Mouse (Mus musculus) inflammation-experienced regulatory T-cells, adult 6 months (primary cell): ENCODE measurements at regions not wholly inside any gene's neighbourhood (a gene's known extent, or its start where the extent isn't known, plus 50 kb on each side); places are given as distances from the start of the nearest gene placed in this dataset.

Source experiments
- ATAC-seq: one replicate; pipeline ENCODE4 v1.8.0; 2017

DNA sequence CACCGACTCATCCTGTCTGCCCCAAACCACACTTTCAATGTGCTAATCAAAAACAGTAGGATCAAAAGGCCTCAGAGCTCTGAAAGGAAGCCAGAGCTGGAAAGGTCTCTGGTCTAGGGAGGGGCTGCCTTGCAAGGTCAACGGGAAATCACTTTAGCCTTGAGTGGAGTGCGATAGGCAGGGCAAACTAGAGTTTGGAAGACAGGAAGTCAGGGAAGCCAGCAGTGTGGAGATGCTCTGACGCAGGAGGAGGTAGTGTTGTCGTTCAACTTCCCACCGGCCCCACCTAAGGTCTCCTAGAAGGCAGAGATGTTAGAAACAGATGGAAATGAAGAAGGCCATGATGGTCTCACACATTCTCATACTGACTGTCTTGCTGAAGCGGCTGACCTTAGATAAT is 52.0 kb upstream of the Trp53i11 start:
- no peak for ATAC-seq

DNA sequence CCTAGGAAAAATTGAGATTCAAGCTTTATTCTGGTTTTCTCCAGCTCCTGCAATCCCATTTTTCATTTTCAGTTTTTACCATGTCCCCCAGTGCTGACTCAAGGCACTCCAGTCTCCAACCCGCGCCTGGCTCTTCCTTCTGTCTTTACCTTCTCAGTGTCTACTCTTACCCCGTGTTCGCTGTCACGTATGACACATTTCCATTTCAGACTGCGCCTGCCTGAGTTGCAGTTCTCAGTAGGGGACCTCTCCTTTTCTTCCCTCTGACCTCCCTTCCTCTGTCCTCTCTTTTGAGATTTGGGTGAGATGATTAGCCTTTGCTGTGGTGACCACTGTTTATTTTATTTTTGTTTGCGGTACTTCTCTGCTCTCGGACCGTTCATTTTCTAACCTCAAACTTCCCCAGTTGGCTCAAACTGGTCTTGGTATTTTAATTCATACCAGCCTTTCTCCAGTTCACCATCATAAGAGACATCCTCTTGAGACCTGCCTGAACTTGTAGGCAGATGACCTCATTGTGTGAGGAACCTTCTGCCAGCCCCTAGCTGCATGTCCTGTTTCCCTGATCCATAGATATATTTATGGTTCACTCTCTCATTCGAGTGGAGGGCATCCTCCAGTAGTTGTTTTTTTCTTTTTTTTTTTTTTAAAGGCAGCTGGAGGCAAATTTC is 53.9 kb upstream of the Trp53i11 start:
- no peak for ATAC-seq

DNA sequence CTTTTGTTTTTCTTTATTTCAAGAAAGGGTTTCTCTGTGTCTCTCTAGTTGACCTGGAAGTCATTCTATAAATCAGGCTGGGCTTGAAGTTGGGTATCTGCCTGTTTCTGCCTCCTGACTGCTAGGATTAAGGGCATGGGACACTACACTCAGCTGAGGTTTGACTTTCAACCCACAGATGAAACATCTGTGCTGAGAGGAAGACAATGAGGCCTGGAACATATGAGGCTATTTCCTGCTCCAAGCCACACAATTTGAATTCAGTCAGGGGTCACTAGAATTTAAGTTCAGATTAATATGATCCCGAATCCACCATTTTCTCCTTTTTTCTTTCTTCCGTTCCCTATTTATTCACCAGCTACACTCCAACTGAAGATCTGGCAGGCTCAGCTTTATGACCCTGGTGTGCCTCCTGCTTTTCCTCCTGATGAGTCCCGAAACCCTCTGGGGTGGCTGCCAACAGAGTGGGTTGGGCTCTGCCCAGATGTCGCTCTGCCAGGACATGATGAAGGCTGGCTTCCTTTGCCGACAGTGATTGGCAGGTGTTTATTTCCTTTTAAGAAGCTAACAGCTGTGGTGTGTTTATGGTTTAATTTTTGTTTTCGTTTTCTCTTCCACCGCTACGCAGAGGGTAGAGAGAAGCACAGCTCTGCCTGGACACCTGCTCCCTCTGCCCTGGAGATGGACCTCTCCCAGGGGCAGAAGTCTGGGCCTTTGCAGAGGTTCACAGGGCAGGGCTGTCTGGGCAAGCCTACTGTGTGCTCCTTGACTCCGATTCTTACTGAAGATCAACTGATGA is 55.3 kb upstream of the Trp53i11 start:
- peak; percentile 82 for ATAC-seq

DNA sequence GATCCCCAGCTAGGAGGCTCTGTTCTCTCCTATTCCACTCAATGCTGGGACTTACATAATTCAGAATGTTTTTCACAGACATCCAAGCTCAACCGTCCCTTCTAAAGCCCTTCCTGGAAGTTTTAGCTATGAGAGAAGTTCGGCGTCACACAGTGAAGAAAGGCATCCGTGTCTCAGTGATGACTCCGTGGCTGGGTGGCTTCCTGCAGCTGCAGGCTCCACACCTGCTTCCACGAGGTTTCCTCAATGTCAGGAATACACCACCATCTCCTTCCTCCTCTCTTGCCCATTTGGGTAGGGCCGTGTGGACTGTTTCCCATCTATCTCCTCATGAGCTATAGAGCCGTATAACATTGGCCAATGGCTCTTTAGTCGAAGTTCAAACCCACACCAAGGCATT is 56.1 kb upstream of the Trp53i11 start:
- ATAC-seq = no peak

DNA sequence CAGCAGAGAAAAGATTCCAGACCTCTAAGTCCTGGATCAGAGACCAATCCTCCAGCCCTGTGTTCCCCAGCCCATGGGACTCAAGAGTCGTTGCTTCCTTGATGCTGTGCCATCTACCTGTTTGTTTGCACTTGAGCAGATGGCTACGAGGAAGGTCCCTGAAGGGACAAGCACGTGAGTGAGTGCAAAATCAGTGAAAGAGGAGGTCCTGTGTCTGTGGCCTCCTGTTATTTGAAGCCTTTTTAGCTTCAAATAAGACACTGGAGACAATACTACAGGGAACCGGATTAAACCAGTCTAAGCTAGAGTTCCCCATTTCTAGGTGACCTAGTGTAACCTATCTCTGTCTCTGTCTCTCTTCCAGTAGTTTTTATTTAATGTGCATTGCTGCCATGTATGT is 58.2 kb upstream of the Trp53i11 start:
- ATAC-seq = no peak

DNA sequence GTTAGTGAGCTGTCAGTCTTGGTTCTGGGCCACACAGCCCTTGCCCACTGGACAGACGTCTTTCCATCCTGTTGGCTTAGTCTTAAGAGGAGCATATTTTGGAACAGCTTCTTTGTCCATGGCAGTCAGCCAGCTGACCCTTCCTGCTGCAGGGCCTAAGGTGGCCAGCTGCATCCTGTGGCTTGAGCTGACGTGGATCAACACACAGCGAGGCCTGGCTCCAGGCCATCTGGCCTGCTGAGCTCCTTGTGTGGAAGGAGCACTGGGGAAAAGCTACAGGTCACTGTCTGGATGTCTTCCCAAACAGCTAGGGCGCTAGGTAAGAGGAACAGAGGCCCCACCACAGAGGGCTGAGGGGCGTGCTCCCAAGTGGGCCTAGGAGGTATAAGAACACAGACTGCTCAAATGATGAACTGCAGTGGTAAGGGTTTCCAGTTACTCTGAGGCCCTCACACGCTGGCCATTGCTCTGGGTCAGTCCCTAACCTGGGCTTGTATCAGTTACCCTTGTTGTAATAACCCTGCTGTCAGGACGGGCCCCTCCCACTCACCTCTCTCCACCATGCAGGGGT is 60.7 kb upstream of the Trp53i11 start:
- ATAC-seq = no peak

DNA sequence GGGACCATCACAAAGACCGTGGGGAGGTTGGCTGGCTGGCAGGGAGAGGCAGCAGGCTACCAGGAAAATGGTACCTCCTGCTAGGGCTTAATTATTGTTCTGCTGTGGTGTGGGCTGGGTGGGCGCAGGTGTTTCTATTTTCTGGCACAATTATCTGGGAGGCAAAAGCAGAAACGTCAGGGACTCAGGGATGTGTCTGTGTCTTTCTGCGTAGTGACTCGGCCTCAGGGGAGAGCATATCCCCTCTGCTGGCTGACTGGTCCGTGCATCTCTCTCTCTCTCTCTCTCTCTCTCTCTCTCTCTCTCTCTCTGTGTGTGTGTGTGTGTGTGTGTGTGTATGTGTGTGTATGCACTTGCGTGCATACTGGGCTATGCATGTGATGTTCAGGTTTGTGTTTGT is 61.2 kb upstream of the Trp53i11 start:
- ATAC-seq = no peak

DNA sequence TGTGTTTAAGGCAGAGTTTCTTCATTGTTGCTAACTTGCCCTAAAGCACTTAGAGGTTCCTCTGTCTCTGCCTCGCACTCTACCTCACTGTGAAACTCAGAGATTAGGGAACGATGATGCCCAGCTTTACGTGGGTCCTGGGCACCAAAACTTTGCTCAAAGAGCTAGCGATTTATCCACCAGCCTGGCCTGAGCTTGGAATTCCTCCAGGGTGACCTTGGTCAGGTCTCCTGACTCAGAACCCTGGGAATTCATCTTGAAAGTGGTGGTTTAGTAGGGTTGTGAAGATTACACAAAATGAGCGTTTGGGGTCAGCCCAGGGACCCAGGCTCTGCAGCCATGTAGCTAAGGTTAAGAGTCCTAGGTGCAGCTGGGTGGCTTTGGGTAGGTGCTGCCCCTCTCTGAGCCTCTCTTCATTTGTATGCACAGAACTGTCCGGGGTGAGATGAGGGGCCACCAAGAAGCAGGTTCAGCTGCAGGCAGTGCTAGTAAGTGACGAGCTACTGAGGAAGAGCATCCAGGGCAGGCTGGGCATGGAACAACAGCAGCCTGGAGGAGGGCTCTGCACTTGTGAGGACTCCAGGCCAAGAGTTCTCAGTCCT is 62.4 kb upstream of the Trp53i11 start:
- ATAC-seq = no peak

DNA sequence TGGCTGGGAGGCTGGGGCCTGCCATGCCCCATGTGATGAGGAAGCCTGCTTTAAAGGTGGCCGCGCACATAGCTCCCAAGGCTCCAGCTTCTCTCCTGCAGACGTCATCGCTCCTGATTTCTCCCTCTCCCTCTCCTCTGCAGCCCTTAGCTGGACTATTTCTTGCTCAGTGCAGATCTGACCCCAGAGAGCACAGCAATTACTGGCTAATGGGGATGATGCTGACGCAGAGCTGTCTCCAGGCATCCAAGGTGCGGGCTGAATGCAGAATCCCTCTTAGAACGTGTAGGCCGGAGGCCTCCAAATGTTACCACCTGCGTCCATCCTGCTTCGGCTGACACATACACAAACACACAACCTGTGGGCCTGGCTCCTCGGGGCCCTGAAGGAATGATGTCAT is 63.5 kb upstream of the Trp53i11 start:
- ATAC-seq = no peak

DNA sequence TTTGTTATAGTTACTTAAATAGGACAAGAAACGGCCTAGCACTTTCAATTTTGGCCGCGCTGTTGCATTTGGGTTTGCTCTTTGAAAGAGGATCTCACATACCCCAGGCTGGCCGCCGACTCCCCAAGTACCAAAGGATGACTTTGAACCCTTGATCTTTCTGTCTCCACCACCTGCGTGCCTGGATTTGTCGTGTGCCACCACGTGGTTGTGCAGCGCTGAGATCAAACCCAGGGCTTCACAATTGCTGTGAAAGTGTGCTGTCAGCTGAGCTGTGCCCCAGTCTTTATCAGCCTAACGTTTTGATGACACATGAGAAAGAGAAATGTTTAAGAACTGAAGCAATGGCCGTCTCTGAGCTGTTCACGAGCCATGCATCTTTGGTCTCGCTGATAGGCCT is 67.0 kb upstream of the Trp53i11 start:
- ATAC-seq = no peak

DNA sequence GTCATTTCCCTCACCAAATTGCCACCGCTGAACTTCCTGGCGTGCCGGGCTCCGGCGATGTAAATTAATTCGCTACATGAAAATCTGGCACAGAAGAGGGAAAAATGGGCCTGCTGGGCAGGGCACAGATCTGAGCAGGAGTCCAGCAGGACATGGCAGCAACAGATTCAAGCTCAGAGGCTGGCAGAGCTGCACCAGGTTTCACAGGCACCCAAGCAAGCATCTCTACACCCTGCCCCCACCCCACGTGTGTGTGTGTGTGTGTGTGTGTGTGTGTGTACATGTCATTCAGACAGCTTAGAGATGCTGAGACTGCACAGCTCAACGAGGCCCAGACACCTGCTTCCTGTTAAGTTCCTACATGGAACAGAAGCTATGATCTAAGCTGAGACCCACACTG is 68.3 kb upstream of the Trp53i11 start:
- ATAC-seq = no peak

DNA sequence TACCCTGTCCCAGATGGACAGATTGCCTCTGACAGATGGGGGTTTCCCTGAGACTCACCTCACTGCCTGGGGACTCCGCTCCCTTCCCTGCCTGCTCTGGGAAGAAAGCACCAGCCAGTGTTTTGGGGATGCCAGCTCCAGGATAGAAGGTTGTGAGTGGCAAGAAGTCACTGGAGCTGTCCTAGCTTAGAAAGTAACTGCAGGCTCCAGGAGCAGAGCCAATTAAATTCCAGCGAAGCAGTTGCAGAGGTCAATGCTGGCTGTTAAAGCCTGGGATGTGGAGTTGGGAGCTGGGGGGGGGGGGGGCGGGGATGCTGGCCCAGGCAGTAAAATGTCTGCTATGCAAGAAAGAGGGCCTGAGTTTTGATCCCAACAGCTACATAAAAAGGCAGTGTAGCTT is 69.3 kb upstream of the Prdm11 start:
- no peak for ATAC-seq

DNA sequence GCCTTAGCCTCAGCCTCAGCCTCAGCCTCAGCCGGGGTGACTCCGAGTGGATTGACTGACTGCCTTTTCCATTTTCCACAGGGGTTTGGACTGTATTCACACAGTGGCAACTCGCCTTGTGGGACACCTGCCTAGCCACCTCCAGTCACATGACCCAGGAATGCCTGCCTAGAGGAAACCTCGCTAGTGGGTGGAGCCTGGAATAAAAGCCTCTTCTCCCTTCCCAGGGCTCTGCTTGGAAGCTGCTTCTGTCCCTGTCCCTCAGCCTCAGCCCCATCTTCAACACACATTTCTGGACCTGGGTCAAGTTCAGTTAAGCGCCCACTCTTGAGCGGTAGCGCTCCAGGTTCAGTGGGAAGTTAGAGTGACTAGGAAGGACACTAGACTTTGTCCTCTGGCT is 68.0 kb upstream of the Prdm11 start:
- no peak for ATAC-seq

DNA sequence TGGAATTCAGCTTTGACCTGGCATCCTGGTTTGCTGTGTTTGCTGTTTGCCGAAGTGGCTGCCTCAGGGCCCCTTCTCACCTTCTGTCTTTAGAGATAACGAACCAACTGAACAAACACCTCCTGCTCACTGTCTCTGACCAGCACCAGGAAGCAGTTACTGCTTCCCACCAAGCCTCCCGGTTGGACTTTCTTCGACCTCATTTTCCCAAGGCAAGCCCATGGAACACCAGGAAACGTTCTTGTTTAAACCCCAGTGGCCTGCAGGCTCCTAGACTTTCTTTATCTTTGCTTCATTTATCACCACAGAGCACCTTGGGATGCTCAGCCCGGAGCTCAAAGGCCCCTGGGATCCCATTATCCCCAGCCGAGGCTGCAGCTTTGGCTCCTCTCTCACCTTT is 66.4 kb upstream of the Prdm11 start:
- ATAC-seq = no peak

DNA sequence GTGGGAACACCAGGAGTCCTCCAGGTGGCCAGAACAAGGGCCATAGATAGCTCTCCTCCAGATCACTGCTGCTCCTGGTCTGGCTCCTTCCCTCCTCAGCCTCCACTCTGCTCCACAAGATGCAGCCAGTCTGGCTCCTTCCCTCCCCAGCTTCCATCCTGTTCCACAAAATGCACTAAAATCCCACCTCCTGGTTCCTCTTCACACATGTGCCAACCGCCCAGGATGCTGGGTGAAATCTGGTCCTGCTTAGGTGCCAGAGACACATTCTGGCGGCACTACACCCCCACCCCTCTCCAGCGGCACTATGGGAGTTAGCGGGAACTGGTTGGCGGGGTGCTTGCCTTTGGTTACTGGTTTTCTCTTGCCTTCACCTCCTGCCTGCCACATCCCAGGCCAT is 64.9 kb upstream of the Prdm11 start:
- ATAC-seq = no peak

DNA sequence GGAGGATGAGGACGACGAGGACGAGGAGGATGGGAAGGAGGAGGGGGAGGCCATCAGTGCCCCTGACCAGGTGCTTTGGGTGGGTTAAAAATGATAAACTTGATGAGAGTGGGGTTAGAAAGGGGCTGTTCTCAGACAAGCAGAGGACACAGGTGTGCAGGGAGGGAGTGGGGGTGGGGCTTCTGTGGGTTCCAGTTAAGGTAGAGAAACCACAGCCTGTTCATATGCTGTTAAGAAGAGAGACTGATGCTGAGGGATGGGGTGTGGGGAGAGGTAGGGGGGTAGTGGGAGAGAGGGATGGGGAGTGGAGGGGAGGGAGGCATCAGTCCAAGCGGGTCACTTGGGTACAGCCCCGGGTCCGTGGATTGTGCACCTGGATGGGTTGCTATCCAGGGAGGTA is 60.6 kb upstream of the Prdm11 start:
- no peak for ATAC-seq

DNA sequence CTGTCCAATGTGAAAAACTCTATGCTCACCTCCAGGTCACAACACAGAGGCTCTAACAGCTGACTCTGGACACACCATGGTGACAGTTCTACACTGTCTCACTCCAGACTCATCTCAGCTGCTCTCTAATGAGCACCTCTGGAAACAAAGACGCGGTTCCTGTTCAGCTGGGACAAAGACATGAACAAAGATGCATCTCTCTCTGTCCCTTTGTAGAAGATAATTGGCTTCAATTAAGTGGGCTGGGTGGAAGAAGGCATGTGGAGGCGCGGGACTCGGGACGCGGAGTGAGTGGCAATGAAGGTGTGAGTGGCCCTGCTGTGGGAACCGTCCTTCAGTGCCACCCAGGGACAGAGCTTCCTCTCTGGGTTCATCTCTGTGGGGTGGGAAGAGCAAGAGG is 56.0 kb upstream of the Prdm11 start:
- no peak for ATAC-seq

DNA sequence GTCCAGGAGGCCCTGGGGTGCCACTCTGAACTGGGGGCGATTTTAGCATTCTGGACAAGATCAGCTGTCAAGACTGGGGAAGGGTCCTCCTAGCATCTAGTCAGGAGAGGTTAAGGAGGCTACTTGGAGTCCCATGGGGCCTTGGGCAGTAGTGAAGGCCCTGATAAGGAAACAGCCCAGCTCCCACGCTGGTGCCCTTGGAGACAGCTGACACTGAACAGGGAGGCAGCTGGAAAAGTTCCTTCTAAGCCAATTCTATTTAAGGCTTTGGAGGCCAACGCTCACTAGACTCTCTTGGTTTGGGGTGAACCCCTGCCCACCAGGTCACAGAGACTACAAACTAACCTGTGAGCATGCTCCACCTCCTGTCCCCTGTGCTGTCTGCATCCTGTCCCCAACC is 53.8 kb upstream of the Prdm11 start:
- no peak for ATAC-seq

DNA sequence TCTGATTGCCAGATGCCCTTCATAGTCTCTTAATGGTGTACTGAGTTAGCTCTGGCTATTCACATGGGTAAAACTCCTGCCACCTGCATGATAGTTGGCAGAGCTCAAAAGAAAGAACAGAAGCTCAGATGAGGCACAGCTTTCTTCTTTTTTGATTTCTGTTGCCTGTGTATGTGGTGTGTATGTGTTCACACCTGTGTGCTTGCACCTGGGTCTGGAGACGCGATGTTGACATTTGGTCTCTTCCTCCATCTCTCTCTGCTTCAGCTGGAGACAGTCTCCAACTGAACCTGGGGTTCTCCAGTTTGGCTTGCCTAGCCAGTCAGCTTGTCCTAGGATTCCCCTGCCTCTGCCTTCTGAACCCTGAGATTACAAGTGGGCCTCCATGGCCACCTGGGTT is 51.0 kb upstream of the Prdm11 start:
- ATAC-seq = no peak

DNA sequence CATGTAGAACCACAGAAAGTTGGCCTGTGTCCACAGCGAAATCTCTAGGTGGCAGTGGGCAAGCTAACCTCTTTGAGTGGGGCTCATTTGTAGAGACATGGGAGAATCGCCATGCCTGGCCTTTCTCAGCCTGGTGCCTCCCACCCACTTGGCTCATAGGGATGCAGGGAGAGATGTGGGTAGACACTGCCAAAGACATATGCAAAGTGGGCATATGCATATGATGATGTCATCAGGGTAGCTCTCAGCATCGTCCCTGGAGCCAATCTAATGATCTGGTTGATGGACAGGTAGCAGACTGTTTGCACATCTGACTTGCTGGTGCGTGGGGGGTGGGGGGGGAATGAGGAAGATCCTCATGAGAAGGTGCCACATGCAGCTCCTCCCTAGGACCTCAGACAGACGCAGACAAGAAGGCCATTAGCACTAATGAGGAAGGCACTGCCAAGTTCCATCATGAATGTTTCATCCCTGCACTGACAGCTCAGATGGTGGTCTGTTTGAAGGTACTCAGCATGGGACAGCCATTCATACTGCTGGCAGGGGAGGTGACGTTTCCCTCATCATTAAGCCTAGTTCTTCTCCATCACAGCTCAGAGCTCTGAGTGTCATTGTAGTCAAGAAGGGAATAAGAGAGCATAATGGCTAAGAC is 50.2 kb upstream of the Prdm11 start:
- ATAC-seq = no peak
